Mouse (Mus musculus): ENCODE results near the gene Palld.

Palld gene

GRCm38 (mm10) chr8:61902521-61902920 is at the start of gene Palld:
Gene Palld (minus strand): TSS chr8:61902690.
- no peak for DNase-seq (ENCODE audit: low read depth, low spot score)

DNA sequence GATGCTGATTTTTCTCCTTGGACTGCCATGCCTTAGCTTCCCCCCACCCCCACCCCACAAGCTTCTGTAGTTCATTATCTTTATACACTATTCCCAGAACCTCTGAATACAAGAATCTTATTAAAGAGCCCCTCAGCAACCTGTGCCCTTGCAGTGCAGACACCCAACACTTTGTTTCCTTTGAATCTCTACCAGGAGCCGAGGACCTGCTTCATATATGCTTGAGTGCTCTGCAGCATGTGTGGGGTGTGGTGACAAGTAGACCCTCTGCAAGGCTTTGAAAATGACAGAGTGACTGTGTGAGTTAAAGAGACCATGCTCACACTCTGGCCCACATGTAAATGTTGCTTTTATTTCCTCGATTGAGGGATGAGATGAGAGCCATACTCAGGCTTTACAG is 35.1 kb upstream of the Palld start:
- no peak for DNase-seq (ENCODE audit: low read depth, low spot score)

DNA sequence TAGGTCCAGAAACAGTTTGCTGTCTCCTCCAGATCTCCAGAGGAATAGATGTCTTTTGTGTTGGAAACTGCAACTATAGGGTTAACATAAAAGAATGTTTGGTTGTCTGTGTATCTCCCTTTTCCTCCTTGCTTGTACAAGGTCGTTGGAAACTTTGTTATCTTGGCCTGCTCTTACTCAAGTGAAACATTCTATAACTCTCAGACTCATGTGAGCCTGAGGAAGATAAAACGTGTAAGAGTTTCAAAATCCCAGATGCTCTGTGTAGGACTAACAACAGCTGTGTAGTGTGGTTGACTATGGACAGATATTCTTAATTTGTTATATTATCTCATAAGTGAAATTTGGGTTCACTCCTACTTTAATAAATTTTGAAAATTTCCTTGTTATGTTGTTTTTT is 30.8 kb upstream of the Palld start:
- DNase-seq (ENCODE audit: low read depth, low spot score) = no peak

- no peak for DNase-seq (ENCODE audit: low read depth, low spot score)
These were observed 25.4 kb upstream of the Palld start, which contains the start of gene Ddx60 for GRCm38 (mm10) chr8:61927777-61928494. Gene Ddx60 (plus strand): TSS chr8:61928087.

DNA sequence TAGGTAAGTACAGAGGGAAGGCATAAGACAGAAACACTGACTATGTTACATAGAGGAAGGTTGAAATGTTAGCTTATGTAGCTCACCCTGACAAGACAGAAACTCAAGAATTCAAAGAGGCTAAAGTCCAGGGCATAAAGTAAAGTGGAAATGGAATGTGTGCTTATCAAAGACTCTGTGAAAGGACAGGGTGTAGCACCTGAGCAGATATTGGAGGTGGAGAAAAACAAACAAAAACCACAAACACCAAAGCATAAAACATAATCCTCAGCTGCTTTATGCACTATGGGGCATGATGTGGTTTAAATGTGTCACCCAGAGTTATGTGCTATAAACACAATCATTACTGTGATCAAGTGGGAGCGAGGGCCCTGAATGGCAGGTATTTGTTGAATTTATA is 22.0 kb upstream of the Palld start:
- no peak for DNase-seq (ENCODE audit: low read depth, low spot score)

DNA sequence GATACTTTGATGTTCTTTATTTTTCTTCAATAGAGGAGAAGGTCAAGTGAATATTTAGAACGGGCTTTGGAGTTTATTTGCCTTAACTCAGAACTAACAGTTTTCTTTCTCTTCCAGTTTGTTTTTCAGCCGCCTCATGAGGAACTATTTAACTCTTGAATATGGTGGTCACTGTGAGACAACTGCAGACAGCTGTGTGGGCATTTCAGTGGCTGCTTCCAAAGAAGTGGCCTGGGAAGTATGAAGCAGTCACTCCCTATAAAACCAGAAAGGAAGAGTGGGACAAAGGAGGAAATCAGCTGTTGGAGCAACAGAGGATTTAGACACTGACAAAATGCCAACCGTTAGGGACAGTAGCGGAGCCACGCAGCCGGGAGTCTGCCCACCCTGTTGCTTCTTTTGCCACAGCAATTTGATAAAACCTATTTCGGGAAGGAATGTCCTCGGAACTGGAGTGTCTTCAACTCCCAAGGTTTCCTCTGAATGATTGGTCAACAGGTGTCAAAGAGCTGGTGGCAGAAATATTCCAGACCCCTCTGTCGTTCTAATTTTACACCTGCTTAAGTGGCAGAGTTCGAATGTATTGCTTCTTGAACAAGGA is 19.1 kb upstream of the Palld start:
- no peak for DNase-seq (ENCODE audit: low read depth, low spot score)

DNA sequence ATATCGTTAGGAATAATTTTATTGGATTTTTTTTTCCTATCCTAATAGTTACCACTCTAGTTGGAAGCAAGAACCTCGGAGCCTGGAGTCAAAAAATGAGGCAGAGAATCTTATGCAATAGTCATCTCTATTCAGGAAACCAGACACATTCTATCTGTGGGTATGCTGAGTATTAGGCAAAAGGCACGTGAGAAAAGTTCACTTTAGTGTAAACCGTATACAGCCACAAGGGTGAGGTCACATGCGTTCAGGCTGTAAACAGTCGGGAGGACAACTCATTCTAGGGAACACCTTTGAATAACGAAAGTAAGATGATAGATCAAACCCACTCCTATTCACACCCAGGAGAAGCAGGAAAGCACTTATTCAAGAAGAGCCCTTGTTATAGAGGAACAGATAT is 17.9 kb upstream of the Palld start:
- DNase-seq (ENCODE audit: low read depth, low spot score) = no peak

GRCm38 (mm10) chr8:61919145-61919788 is 16.8 kb upstream of the Palld start:
- no peak for DNase-seq (ENCODE audit: low read depth, low spot score)

- no peak for DNase-seq (ENCODE audit: low read depth, low spot score)
These were observed 14.8 kb upstream of the Palld start for GRCm38 (mm10) chr8:61917287-61917686.

- DNase-seq (ENCODE audit: low read depth, low spot score) = no peak
These were observed 11.5 kb upstream of the Palld start for GRCm38 (mm10) chr8:61913957-61914356.

DNA sequence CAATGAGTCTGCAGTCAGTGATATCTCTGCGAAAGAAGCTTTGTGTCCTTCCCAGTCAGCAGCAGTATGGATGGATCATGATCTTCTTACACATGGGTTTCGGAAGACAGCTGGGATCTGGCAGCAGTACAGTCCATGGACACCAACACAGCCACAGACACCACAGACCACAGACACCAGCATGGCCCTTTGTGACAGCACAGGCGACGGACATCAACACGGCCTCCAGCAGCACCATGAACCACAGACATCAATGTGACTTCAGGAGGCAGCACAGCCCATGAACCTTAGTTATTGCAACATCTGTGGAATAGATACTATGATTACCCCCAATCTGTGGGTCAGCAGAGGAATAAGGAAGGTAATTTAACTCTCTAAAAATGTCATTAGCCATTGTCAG is 10.3 kb upstream of the Palld start:
- no peak for DNase-seq (ENCODE audit: low read depth, low spot score)

DNA sequence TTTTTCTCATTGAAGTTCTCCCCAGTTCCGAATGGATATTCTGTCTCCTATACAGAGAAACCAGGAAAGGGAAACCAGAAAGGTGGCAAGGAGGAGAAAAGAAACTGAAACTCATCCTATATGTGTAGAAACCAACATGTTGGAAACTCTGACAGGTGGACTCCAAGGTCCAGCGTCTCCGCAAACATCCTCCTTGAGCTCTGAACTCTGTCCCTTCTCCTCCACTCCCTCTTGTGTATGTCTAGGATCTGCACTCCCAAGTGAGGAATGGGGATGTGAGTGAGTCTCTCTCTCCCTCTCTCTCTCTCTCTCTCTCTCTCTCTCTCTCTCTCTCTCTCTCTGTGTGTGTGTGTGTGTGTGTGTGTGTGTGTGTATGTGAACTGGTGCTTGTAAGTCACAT is 6.8 kb upstream of the Palld start:
- no peak for DNase-seq (ENCODE audit: low read depth, low spot score)

- DNase-seq (ENCODE audit: low read depth, low spot score) = no peak
These were observed 6.1 kb upstream of the Palld start for GRCm38 (mm10) chr8:61908303-61909215.

GRCm38 (mm10) chr8:61901028-61901717 is 1.3 kb downstream of the Palld start:
- DNase-seq (ENCODE audit: low read depth, low spot score) = no peak

DNA sequence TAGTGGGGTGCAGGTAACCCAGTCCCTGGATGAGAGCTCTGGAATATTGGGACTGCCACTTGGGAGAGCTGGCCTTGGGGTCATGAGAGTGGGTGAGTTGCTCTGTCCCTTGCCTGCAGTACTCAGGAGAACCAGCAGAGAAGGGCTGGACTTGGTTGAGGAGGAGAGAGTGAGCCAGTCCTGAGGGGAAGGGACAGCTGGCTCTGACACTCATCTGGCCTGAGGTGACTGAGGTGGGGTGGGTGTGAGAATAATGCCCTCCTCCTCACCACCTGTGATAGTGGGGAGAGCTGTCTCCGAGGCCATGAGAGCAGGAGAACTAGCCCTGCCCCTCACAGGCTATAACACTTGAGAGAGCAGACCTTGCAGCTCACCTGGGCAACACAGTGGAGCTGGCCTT is 5.1 kb downstream of the Palld start:
- DNase-seq (ENCODE audit: low read depth, low spot score) = no peak

DNA sequence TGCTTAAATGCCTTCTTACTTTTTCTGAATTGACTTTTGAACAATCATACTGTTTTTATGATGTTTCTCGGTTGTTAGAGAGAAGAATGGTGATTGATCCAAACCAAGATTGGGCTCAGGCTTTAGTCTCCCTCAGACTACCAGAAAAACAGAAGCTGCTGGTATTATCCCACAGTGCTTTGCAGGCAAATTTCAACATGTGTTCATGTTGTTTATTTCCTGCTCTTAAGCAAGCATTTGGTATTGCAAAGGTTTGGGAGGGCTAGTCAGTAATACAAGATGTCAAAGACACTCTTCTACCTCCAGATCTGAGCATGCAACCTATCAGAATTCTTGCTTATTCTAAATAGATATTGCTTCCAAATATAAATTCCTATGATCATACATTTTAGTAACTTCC is 5.7 kb downstream of the Palld start:
- no peak for DNase-seq (ENCODE audit: low read depth, low spot score)

- DNase-seq (ENCODE audit: low read depth, low spot score) = peak; percentile 37
These were observed 8.4 kb downstream of the Palld start for GRCm38 (mm10) chr8:61894062-61894461.

DNA sequence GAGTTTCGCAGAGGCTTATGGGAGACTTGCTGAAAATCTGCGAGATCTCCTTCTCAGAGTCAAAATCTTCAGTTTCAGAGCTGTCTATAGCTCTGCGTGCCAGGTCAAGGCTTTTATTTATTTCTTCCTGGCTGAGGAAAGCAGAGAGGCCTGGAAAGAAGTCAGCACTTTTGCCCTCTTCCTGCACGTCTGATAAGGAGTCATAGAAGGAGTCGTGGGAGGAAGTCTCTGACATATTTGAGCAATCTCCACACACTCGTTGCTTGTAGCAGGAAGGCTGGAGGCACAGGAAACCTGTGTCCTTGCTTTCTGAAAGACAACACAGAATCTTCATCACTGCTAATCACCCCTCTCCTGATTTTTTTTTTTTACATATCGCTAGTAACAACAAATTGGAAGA is 24.9 kb downstream of the Palld start:
- no peak for DNase-seq (ENCODE audit: low read depth, low spot score)

GRCm38 (mm10) chr8:61875290-61875689 is 27.2 kb downstream of the Palld start:
- DNase-seq (ENCODE audit: low read depth, low spot score) = peak; percentile 68

DNA sequence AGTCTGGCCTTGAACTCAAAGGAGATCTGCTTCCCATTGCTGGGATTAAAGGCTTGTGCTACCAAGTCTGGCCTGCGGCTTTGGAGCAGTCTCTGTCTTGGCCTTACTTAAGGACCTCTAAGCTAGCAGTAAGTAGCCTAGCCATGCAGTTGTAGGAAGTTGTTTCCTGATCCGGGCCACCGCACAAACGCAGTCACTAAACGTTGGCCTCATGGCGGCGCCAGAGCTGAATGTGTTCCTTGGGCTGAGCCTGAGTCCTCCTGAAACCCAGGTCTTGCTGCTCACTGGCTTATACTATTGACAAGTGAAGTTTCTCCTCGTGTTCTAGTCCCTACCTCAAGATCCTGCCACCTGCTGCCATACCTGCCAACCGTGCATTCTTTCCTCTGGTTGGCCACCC is 28.5 kb downstream of the Palld start:
- DNase-seq (ENCODE audit: low read depth, low spot score) = no peak

- no peak for DNase-seq (ENCODE audit: low read depth, low spot score)
These were observed 34.0 kb downstream of the Palld start for GRCm38 (mm10) chr8:61868481-61868880.
